Mouse (Mus musculus): Measurements from ENCODE around the gene Plekhm1. TPM values are rescaled to one million over a fixed set of nuclear protein-coding genes. Genes with fewer than 3 reads are reported as not detected.

Plekhm1 gene
- polyA plus RNA-seq, 1 experiment from 2014 or later = 8.3 TPM

- Histone ChIP-seq H3K4me1 (peaks cover 17% of the 10 kb centered on the region), H3K27ac (peak overlapping the region; percentile 66), H3K4me3 (no peak overlapping the region), H3K36me3 (no peaks in the 10 kb centered on the region), H3K9ac (no peak overlapping the region), H3K9me3 (no peaks in the 10 kb centered on the region), H3K27me3 (no peaks in the 10 kb centered on the region), H3K4me2 (no peak overlapping the region)
- peak; percentile 28; the same call in 1 of the 2 replicates for ATAC-seq (ENCODE audit: borderline replicate concordance, extremely low read depth, low FRiP score, low TSS enrichment)
- 54% methylated on average over 7 of the region's 7 CpGs for WGBS
Observed at GRCm38 (mm10) chr11:103346236-103346635, 66.3 kb downstream of the Plekhm1 start.

DNA sequence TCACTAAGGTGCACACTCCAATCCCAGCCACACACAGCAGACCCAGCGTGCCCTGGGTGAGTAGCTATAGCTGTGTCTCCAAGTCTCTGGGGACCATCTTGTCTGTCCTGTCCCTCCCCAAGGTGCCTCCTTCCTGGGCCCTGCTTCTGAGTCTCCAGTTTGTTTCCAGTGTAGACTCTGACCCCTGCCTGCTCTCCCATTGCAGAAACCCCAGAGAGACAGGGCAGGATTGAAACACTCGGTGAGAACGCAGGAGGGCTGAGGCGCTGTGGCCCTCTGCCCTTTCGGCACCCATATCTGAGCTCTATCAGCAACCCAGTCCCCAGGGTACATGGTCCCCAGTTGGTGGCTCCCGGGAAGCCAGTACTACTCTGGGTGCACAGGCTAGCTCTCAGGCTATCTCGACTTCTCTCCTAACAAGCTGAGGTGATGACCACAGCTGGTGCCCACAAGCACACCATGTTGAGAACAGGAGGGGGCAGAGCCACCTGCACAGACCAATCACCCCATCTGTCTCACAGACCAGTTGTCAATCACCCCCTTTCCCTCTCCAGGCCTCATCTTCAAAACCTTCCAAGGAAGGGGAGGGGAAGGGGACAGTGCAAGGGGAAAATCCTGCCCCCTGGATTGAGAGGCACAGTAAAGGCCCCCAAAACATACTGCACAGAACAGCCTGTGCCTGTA lies 66.9 kb downstream of the Plekhm1 start:
- WGBS = 75% methylated on average over 7 of the region's 7 CpGs
- peak overlapping the region; percentile 66; the same call in 1 of the 2 replicates for H3K27ac ChIP-seq
- H3K9me3 ChIP-seq = no peaks in the 10 kb centered on the region
- no peaks in the 10 kb centered on the region for H3K36me3 ChIP-seq
- H3K27me3 ChIP-seq = no peaks in the 10 kb centered on the region
- H3K4me2 ChIP-seq = no peak overlapping the region
- no peak overlapping the region for H3K9ac ChIP-seq
- peaks cover 17% of the 10 kb centered on the region for H3K4me1 ChIP-seq
- no peak for ATAC-seq (ENCODE audit: borderline replicate concordance, extremely low read depth, low FRiP score, low TSS enrichment)
- no peak overlapping the region for H3K4me3 ChIP-seq

- Histone ChIP-seq H3K4me2 (no peak overlapping the region), H3K27me3 (no peaks in the 10 kb centered on the region), H3K9me3 (no peaks in the 10 kb centered on the region), H3K9ac (no peak overlapping the region), H3K36me3 (no peaks in the 10 kb centered on the region), H3K27ac (no peak overlapping the region), H3K4me3 (no peak overlapping the region), H3K4me1 (peaks cover 22% of the 10 kb centered on the region)
- ATAC-seq (ENCODE audit: borderline replicate concordance, extremely low read depth, low FRiP score, low TSS enrichment) = no peak
- WGBS = 59% methylated on average over 19 of the region's 19 CpGs
Observed at GRCm38 (mm10) chr11:103344494-103345332, 67.8 kb downstream of the Plekhm1 start.

- H3K36me3 ChIP-seq = no peaks in the 10 kb centered on the region
- H3K27ac ChIP-seq = no peak overlapping the region
- ATAC-seq (ENCODE audit: borderline replicate concordance, extremely low read depth, low FRiP score, low TSS enrichment) = no peak
- 71% methylated on average over 1 of the region's 1 CpGs for WGBS
- no peaks in the 10 kb centered on the region for H3K27me3 ChIP-seq
- H3K4me1 ChIP-seq = peaks cover 28% of the 10 kb centered on the region
- H3K9ac ChIP-seq = no peak overlapping the region
- no peak overlapping the region for H3K4me2 ChIP-seq
- no peaks in the 10 kb centered on the region for H3K9me3 ChIP-seq
- no peak overlapping the region for H3K4me3 ChIP-seq
Observed at GRCm38 (mm10) chr11:103343881-103344280, 68.6 kb downstream of the Plekhm1 start.

DNA sequence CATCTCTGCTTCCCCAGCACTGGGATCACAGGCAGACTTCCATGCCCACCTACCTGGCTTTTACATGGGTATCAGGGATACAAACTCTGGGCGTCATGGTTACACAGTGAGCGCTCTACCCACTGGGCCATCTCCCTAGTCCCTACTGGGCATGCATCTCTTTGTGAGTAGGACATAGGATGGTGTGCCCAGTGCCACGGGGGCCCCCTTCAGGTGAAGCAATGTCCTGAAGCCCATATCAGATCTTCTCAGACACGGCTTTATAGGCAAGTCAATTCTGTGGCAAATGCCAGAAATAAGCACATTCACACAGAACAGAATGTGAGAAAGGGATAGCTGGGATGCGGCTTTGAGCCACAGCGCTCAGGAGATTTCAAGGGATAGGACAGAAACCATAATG lies 69.4 kb downstream of the Plekhm1 start:
- H3K36me3 ChIP-seq = no peaks in the 10 kb centered on the region
- H3K4me3 ChIP-seq = no peak overlapping the region
- H3K9ac ChIP-seq = no peak overlapping the region
- no peak overlapping the region for H3K4me2 ChIP-seq
- no peak overlapping the region for H3K27ac ChIP-seq
- no peaks in the 10 kb centered on the region for H3K9me3 ChIP-seq
- ATAC-seq (ENCODE audit: borderline replicate concordance, extremely low read depth, low FRiP score, low TSS enrichment) = no peak
- H3K4me1 ChIP-seq = peaks cover 28% of the 10 kb centered on the region
- no peaks in the 10 kb centered on the region for H3K27me3 ChIP-seq
- WGBS = 80% methylated on average over 6 of the region's 6 CpGs

DNA sequence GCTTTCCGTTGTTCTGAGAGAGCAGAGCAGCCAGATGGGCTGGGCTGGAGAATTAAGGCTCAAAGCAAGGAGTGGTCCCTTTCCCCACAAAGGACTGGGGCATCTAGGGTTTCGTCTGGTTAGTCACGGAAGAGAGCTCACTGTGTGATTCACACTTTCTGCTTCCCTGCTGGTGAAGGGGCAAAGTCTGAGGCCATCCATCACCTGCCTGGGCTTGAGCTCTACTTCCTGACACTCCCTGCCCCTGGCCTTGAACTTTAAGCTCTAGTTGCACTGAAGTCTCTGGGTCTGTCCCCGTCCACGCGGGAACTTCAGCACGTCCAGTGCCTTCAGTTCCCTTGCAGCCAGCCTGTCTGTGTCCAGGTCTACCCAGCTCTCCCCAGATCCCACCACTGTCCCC lies 71.8 kb downstream of the Plekhm1 start:
- Histone ChIP-seq H3K9me3 (no peaks in the 10 kb centered on the region), H3K4me2 (no peak overlapping the region), H3K27me3 (no peaks in the 10 kb centered on the region), H3K27ac (no peak overlapping the region), H3K9ac (no peak overlapping the region), H3K36me3 (no peaks in the 10 kb centered on the region), H3K4me3 (no peak overlapping the region), H3K4me1 (peaks cover 14% of the 10 kb centered on the region)
- WGBS = 29% methylated on average over 7 of the region's 7 CpGs
- ATAC-seq (ENCODE audit: borderline replicate concordance, extremely low read depth, low FRiP score, low TSS enrichment) = no peak

GRCm38 (mm10) chr11:103340130-103340529 lies 72.4 kb downstream of the Plekhm1 start:
- peak overlapping the region; percentile 14 for H3K4me3 ChIP-seq
- H3K36me3 ChIP-seq = no peaks in the 10 kb centered on the region
- H3K27ac ChIP-seq = no peak overlapping the region
- no peak for ATAC-seq (ENCODE audit: borderline replicate concordance, extremely low read depth, low FRiP score, low TSS enrichment)
- no peaks in the 10 kb centered on the region for H3K9me3 ChIP-seq
- H3K4me1 ChIP-seq = peaks cover 11% of the 10 kb centered on the region
- 50% methylated on average over 19 of the region's 19 CpGs for WGBS
- peak overlapping the region; percentile 48 for H3K4me2 ChIP-seq
- no peak overlapping the region for H3K9ac ChIP-seq
- no peaks in the 10 kb centered on the region for H3K27me3 ChIP-seq

DNA sequence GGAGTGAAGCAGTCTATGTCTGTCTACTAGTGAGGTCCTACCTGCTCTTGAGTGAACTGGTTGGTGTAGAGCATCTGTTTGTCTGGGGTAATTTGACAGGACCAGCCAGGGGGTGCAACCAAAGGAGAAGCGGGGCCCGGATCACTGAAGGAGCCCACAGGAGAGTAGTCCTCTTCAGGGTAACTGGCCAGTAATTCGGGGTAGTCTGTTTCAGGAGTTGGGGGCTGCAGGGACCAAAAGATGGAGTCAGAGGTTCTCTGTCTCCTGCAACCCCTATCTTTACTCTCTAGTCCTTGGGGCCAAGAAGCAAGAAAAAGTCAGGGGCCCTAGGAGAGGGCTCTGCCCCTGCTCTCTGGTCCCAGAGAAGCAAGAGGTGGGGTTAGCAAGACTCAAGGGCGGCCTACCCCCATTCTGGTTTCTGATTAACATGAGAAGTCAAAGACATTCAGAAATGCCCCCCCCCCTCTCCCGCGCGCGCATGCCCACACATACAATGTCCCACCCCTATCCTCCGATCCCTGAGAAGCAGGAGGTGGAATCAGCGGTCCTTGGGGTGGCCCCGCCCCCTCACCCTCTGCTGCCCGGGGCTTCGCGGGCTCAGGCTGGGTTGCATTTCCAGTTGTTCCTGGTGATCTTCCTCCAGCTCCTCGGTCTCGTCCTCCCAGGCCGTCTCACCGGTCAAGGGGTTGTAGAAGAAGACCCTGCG lies 72.9 kb downstream of the Plekhm1 start:
- Histone ChIP-seq H3K9me3 (no peaks in the 10 kb centered on the region), H3K27me3 (0 out of 2 replicates have a peak, but pooled peaks cover 2% of the 10 kb centered on the region), H3K4me1 (peaks cover 11% of the 10 kb centered on the region), H3K27ac (no peak overlapping the region), H3K4me3 (peak overlapping the region; percentile 14), H3K9ac (no peak overlapping the region), H3K36me3 (no peaks in the 10 kb centered on the region), H3K4me2 (peak overlapping the region; percentile 48)
- WGBS = 31% methylated on average over 19 of the region's 19 CpGs
- 0 out of 2 replicates have a peak, but pooled peaks have one; percentile 36 for ATAC-seq (ENCODE audit: borderline replicate concordance, extremely low read depth, low FRiP score, low TSS enrichment)

GRCm38 (mm10) chr11:103338671-103339070 lies 73.8 kb downstream of the Plekhm1 start:
- WGBS = 92% methylated on average over 6 of the region's 6 CpGs
- Histone ChIP-seq H3K9ac (no peak overlapping the region), H3K27me3 (peaks cover 11% of the 10 kb centered on the region), H3K27ac (no peak overlapping the region), H3K4me3 (no peak overlapping the region), H3K4me1 (peaks cover 11% of the 10 kb centered on the region), H3K4me2 (no peak overlapping the region), H3K9me3 (no peaks in the 10 kb centered on the region), H3K36me3 (no peaks in the 10 kb centered on the region)
- ATAC-seq (ENCODE audit: borderline replicate concordance, extremely low read depth, low FRiP score, low TSS enrichment) = no peak

DNA sequence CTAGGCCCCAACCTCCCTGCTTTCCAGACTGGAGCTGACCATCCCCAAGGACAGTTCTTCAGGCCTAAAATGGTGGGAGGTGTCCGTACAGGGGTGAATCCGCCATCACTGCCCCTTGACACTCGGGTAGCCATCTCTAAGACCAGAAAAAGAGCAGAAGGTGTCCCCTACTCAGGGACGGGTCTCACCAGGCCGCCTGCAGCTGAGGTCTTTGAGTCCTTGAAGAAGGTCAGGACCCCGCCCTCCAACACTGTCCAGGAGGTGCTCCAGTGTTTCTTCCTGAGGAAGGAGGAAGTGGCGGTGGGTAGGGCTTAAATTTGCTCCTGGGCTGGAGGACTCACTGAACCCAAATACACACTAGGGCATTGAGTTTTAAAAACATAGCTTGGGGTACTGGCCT lies 74.4 kb downstream of the Plekhm1 start:
- H3K9ac ChIP-seq = no peak overlapping the region
- H3K4me3 ChIP-seq = no peak overlapping the region
- 85% methylated on average over 7 of the region's 7 CpGs for WGBS
- no peak overlapping the region for H3K27ac ChIP-seq
- H3K4me1 ChIP-seq = peaks cover 17% of the 10 kb centered on the region
- ATAC-seq (ENCODE audit: borderline replicate concordance, extremely low read depth, low FRiP score, low TSS enrichment) = no peak
- H3K27me3 ChIP-seq = peaks cover 17% of the 10 kb centered on the region
- H3K9me3 ChIP-seq = no peaks in the 10 kb centered on the region
- no peak overlapping the region for H3K4me2 ChIP-seq
- no peaks in the 10 kb centered on the region for H3K36me3 ChIP-seq

DNA sequence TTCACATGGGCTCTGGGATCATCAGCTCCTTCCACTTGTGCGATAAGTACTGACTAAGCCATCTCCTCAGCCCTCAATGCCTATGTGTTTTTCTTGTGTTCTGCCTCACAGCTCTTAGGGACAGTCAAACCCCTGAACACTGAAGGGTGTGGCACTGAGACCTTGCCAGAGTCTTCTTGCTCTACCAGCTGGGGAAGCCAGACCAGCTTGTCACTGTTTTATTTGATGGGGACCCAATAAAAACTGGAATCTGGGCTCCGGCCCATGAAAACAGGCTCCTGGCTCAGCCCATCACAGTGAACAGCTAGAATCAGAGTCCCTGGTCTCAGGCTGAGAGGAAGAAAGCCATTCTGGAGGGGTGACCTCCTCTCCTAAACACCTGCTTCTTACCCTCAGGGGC lies 75.3 kb downstream of the Plekhm1 start:
- 89% methylated on average over 2 of the region's 2 CpGs for WGBS
- ATAC-seq (ENCODE audit: borderline replicate concordance, extremely low read depth, low FRiP score, low TSS enrichment) = no peak
- H3K4me2 ChIP-seq = no peak overlapping the region

GRCm38 (mm10) chr11:103335561-103335960 lies 76.9 kb downstream of the Plekhm1 start:
- Histone ChIP-seq H3K36me3 (no peaks in the 10 kb centered on the region), H3K9me3 (no peaks in the 10 kb centered on the region), H3K9ac (no peak overlapping the region), H3K27ac (no peak overlapping the region), H3K4me3 (no peak overlapping the region), H3K4me2 (no peak overlapping the region), H3K27me3 (peaks cover 30% of the 10 kb centered on the region), H3K4me1 (peaks cover 34% of the 10 kb centered on the region)
- ATAC-seq (ENCODE audit: borderline replicate concordance, extremely low read depth, low FRiP score, low TSS enrichment) = no peak
- 76% methylated on average over 5 of the region's 5 CpGs for WGBS

More for the DNA sequence above, 75.3 kb downstream of the Plekhm1 start:
- Histone ChIP-seq H3K4me3 (no peak overlapping the region), H3K27me3 (peaks cover 26% of the 10 kb centered on the region), H3K9me3 (no peaks in the 10 kb centered on the region), H3K9ac (no peak overlapping the region), H3K4me1 (peaks cover 26% of the 10 kb centered on the region), H3K27ac (no peak overlapping the region), H3K36me3 (no peaks in the 10 kb centered on the region)

All from lung, embryonic 15.5 days (tissue).